Mouse (Mus musculus) kidney, adult 2 months (tissue): ENCODE data around the gene Naxd. TPM values are rescaled to one million over a fixed set of nuclear protein-coding genes. Genes with fewer than 3 reads are reported as not detected.
"Not testable (repeated sequence)": the region's sequence is repeated elsewhere in the genome, so short reads cannot be mapped to it uniquely, and the experiment has no call there.

Source experiments
- DNase-seq: peaks from one replicate; pipeline ENCODE4 v3.0.0; 2021
- H3K27ac ChIP-seq: fragments of 200-500 bp; 2 replicates; pipeline ENCODE4 v1.5.1; 2012; ENCODE audit warnings: low read depth, low read length, control low read depth, inconsistent platforms; ENCODE audit not compliant: insufficient read depth
- H3K27me3 ChIP-seq: fragments of 200-500 bp; replicated peaks from 2 replicates; pipeline ENCODE4 v1.6.1; 2012; ENCODE audit warnings: mild to moderate bottlenecking, moderate library complexity, low read length, inconsistent platforms; ENCODE audit not compliant: control insufficient read depth, insufficient read depth
- H3K36me3 ChIP-seq: fragments of 200-500 bp; 2 replicates; pipeline ENCODE4 v1.6.1; 2012; ENCODE audit warnings: mild to moderate bottlenecking, moderate library complexity, low read length, inconsistent platforms; ENCODE audit not compliant: control insufficient read depth, insufficient read depth
- H3K4me1 ChIP-seq: fragments of 200-500 bp; 2 replicates; pipeline ENCODE4 v1.6.1; 2011; ENCODE audit warnings: low read length; ENCODE audit not compliant: control insufficient read depth, insufficient read depth
- H3K4me3 ChIP-seq: fragments of 200-500 bp; 2 replicates; pipeline ENCODE4 v1.5.1; 2011; ENCODE audit warnings: mild to moderate bottlenecking, low read depth, low read length, control low read depth; ENCODE audit not compliant: insufficient read depth
- CTCF ChIP-seq: fragments of 200-500 bp; conservative IDR thresholded peaks from 2 replicates; pipeline ENCODE4 v1.5.1; 2011; ENCODE audit warnings: low read depth, mild to moderate bottlenecking, control low read depth, low read length, moderate library complexity, mixed read lengths; ENCODE audit not compliant: insufficient read depth, insufficient read length
- POLR2A ChIP-seq: fragments of 200-500 bp; IDR thresholded peaks from one replicate; pipeline ENCODE4 v1.6.1; 2011; ENCODE audit warnings: low read depth, low read length, control low read depth
- WGBS: fragments of 180-500 bp; shearing (Covaris S2); methylation state at CpG from one replicate; pipeline ENCODE4 v1.1.7; 2018; 5-methylcytosine and 5-hydroxymethylcytosine counted together
- polyA plus RNA-seq: library from polyadenylated mRNA; depleted of rRNA; stranded (reverse); fragments of >200 nt; gene quantifications from 2 replicates; pipeline ENCODE4 v1.2.3, GENCODE M21; 2012

Naxd gene
- polyA plus RNA-seq, 1 experiment = 111 TPM

GRCm38 (mm10) chr8:11463541-11463888 lies 33.8 kb upstream of the Naxd start:
- DNase-seq = no peak
- Histone ChIP-seq H3K36me3 (peaks cover 2% of the 10 kb centered on the region; the same call in 1 of the 2 replicates), H3K4me3 (no peak overlapping the region), H3K27ac (peak overlapping the region; percentile 82), H3K27me3 (no peaks in the 10 kb centered on the region), H3K4me1 (peaks cover 57% of the 10 kb centered on the region)
- 61% methylated on average over 2 of the region's 2 CpGs for whole genome bisulfite sequencing
- TF ChIP-seq CTCF = no peak
- no peak for TF ChIP-seq POLR2A

GRCm38 (mm10) chr8:11463889-11464706 lies 33.2 kb upstream of the Naxd start:
- peak; percentile 86 for DNase-seq
- H3K36me3 ChIP-seq = peaks cover 2% of the 10 kb centered on the region; the same call in 1 of the 2 replicates
- H3K4me1 ChIP-seq = peaks cover 51% of the 10 kb centered on the region
- TF ChIP-seq CTCF = no peak
- no peak for TF ChIP-seq POLR2A
- WGBS = 32% methylated on average over 12 of the region's 12 CpGs
- H3K27me3 ChIP-seq = no peaks in the 10 kb centered on the region
- peak overlapping the region; percentile 82 for H3K27ac ChIP-seq
- no peak overlapping the region for H3K4me3 ChIP-seq

- Histone ChIP-seq H3K36me3 (peaks cover 2% of the 10 kb centered on the region; the same call in 1 of the 2 replicates), H3K4me1 (peaks cover 51% of the 10 kb centered on the region), H3K27ac (peak overlapping the region; percentile 82), H3K27me3 (no peaks in the 10 kb centered on the region), H3K4me3 (no peak overlapping the region)
- TF ChIP-seq POLR2A = no peak
- TF ChIP-seq CTCF = no peak
- WGBS = 39% methylated on average over 3 of the region's 3 CpGs
- no peak for DNase-seq
Observed at GRCm38 (mm10) chr8:11464707-11464964, 32.7 kb upstream of the Naxd start.

GRCm38 (mm10) chr8:11465619-11466018 lies 31.7 kb upstream of the Naxd start:
- DNase-seq = no peak
- Histone ChIP-seq H3K27ac (peak overlapping the region; percentile 44; the same call in 1 of the 2 replicates), H3K4me1 (peaks cover 49% of the 10 kb centered on the region), H3K36me3 (peaks cover 2% of the 10 kb centered on the region; the same call in 1 of the 2 replicates), H3K4me3 (no peak overlapping the region), H3K27me3 (no peaks in the 10 kb centered on the region)
- WGBS = 96% methylated on average over 4 of the region's 4 CpGs
- TF ChIP-seq CTCF (no peak), POLR2A (no peak)

GRCm38 (mm10) chr8:11466528-11466927 lies 30.8 kb upstream of the Naxd start:
- H3K27me3 ChIP-seq, DNase-seq, H3K4me3 ChIP-seq, H3K36me3 ChIP-seq: not testable (repeated sequence)
- 92% methylated on average over 5 of the region's 5 CpGs for WGBS
- peaks cover 56% of the 10 kb centered on the region for H3K4me1 ChIP-seq
- H3K27ac ChIP-seq = peak overlapping the region; percentile 44

GRCm38 (mm10) chr8:11469095-11469494 lies 28.2 kb upstream of the Naxd start:
- Histone ChIP-seq H3K36me3 (peaks cover 2% of the 10 kb centered on the region; the same call in 1 of the 2 replicates), H3K4me1 (peaks cover 53% of the 10 kb centered on the region), H3K27ac (peak overlapping the region; percentile 92), H3K27me3 (no peaks in the 10 kb centered on the region), H3K4me3 (no peak overlapping the region)
- WGBS = 11% methylated on average over 3 of the region's 3 CpGs
- peak; percentile 88 for TF ChIP-seq CTCF
- no peak for TF ChIP-seq POLR2A
- DNase-seq = peak; percentile 86

GRCm38 (mm10) chr8:11470694-11471093 lies 26.6 kb upstream of the Naxd start:
- no peak for TF ChIP-seq POLR2A
- no peak for TF ChIP-seq CTCF
- 33% methylated on average over 7 of the region's 7 CpGs for WGBS
- peak overlapping the region; percentile 92 for H3K27ac ChIP-seq
- no peaks in the 10 kb centered on the region for H3K27me3 ChIP-seq
- peaks cover 54% of the 10 kb centered on the region for H3K4me1 ChIP-seq
- H3K4me3 ChIP-seq = no peak overlapping the region
- peak; percentile 45 for DNase-seq
- H3K36me3 ChIP-seq = peaks cover 2% of the 10 kb centered on the region; the same call in 1 of the 2 replicates
